ENCODE assay signal across 7 mouse cellular contexts in genomic region chr6:42582741-42583487, GRCm38 (mm10). TPM values are rescaled to one million over a fixed set of nuclear protein-coding genes. Genes with fewer than 3 reads are reported as not detected.
DNase-seq lines count a peak whose midpoint lies in the region; ATAC-seq lines count a peak whose summit lies in the region.

No protein-coding gene starts in this region.

- 0 out of 2 replicates have a peak, but pooled peaks cover 4% of the 10 kb centered on the region for H3K4me1 ChIP-seq in kidney, embryonic 15.5 days
- no peaks in the 10 kb centered on the region for H3K4me1 ChIP-seq in forebrain, embryonic 14.5 days (ENCODE audit: control insufficient read depth, insufficient read depth, low read length)

- no peak overlapping the region for H3K9ac ChIP-seq in kidney, embryonic 15.5 days
- no peak overlapping the region for H3K9ac ChIP-seq in forebrain, embryonic 14.5 days (ENCODE audit: low read length)

- H3K4me2 ChIP-seq in kidney, embryonic 15.5 days: peak overlapping the region; percentile 44
- H3K4me2 ChIP-seq in forebrain, embryonic 14.5 days (ENCODE audit: low read length): no peak overlapping the region

- H3K9me3 ChIP-seq in kidney, embryonic 15.5 days (replicated peaks): no peaks in the 10 kb centered on the region
- H3K9me3 ChIP-seq in forebrain, embryonic 14.5 days (replicated peaks; ENCODE audit: control insufficient read depth, low read length): no peaks in the 10 kb centered on the region

- no peak for DNase-seq in kidney, adult 11 months
- DNase-seq in adipocyte (ENCODE audit: low spot score): peak; percentile 73
- peak; percentile 40 for DNase-seq in fibroblast of lung, adult 2 months (ENCODE audit: low read depth)
- DNase-seq in lung, postnatal 10 days: peak; percentile 27
- no peak for DNase-seq in thymus, postnatal 25 days
- no peak for DNase-seq in forebrain, embryonic 14.5 days (ENCODE audit: low spot score)

- H3K27ac ChIP-seq in kidney, embryonic 15.5 days: no peak overlapping the region
- no peak overlapping the region for H3K27ac ChIP-seq in forebrain, embryonic 14.5 days (ENCODE audit: low read depth, low read length)

- no peak overlapping the region for H3K4me3 ChIP-seq in kidney, embryonic 15.5 days (replicated peaks)
- no peak overlapping the region for H3K4me3 ChIP-seq in forebrain, embryonic 14.5 days (ENCODE audit: low read depth, low read length)

- WGBS in kidney, embryonic 15.5 days: 60% methylated on average over 9 of the region's 9 CpGs
- 69% methylated on average over 9 of the region's 9 CpGs for WGBS in forebrain, embryonic 14.5 days

- no peak for ATAC-seq in kidney, embryonic 15.5 days (replicated peaks; ENCODE audit: low FRiP score)
- no peak for ATAC-seq in forebrain, embryonic 14.5 days

- no peaks in the 10 kb centered on the region for H3K27me3 ChIP-seq in kidney, embryonic 15.5 days
- H3K27me3 ChIP-seq in forebrain, embryonic 14.5 days (replicated peaks; ENCODE audit: control insufficient read depth, insufficient read depth, low read length): no peaks in the 10 kb centered on the region

- no peaks in the 10 kb centered on the region for H3K36me3 ChIP-seq in kidney, embryonic 15.5 days
- no peaks in the 10 kb centered on the region for H3K36me3 ChIP-seq in forebrain, embryonic 14.5 days (ENCODE audit: control insufficient read depth, insufficient read depth, low read length)

RNA-seq across cellular contexts. Expression of gene Tcaf3, which starts 14.6 kb away (rescaled TPM):
- not detected in 2 replicates for polyA plus RNA-seq in kidney, embryonic 15.5 days (2015; fragmentation: Nextera tagmentation; extraction: Ambion mirVana)
- not detected in 2 replicates for polyA plus RNA-seq in forebrain, embryonic 14.5 days (2014; fragmentation: Nextera tagmentation; extraction: Ambion mirVana)

RNA-seq across cellular contexts. Expression of gene Olfr455, which starts 35.5 kb away (rescaled TPM):
- not detected in 2 replicates for polyA plus RNA-seq in kidney, embryonic 15.5 days (2015; fragmentation: Nextera tagmentation; extraction: Ambion mirVana)
- not detected in 2 replicates for polyA plus RNA-seq in forebrain, embryonic 14.5 days (2014; fragmentation: Nextera tagmentation; extraction: Ambion mirVana)

Comparison
In these comparisons a context has a peak if more than half of its experiments do, and no peak if none do; other contexts are left out.
1. DNase-seq: peak in adipocyte (single experiment), fibroblast of lung, adult 2 months (single experiment) and lung, postnatal 10 days (single experiment); none in kidney, adult 11 months (single experiment), thymus, postnatal 25 days (single experiment) and forebrain, embryonic 14.5 days (single experiment).